Mouse (Mus musculus) embryonic fibroblast, embryonic 13.5 days (primary cell): ENCODE data around the gene Rint1.
"Not testable (repeated sequence)": the region's sequence is repeated elsewhere in the genome, so short reads cannot be mapped to it uniquely, and the experiment has no call there.

Experiments
- CTCF ChIP-seq: IDR thresholded peaks from 2 replicates; pipeline ENCODE4 v1.5.1; 2011; ENCODE audit warnings: mild to moderate bottlenecking, control low read depth, low read length, moderate library complexity, borderline replicate concordance; ENCODE audit not compliant: insufficient read depth
- POLR2A ChIP-seq: IDR thresholded peaks from 2 replicates; pipeline ENCODE4 v1.6.1; 2011; ENCODE audit warnings: low read depth, mild to moderate bottlenecking, control low read depth, low read length, moderate library complexity

DNA sequence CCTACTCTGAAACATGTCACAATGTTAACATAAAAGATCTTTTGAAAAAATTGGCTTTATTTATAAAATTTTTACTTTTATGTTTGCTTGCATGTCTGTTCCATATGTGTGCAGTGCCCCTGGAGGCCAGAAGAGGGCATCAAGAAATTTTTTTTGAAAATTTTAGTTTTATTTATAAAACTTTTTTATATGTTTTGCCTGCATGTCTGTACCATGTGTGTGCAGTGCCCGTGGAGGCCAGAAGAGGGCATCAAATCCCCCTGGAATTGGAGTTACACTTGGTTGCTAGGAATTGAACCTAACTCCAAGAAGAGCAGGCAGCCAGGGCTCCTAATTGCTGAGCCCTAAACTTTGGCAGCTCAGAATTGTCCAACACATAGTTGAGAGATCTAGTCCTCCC is 65.4 kb downstream of the Rint1 start:
- not testable (repeated sequence) for TF ChIP-seq CTCF, POLR2A
